Mouse (Mus musculus) cerebellum, adult 9-11 months (tissue): ENCODE data around the gene Stxbp5.

Source experiments
- DNase-seq: peaks from one replicate; pipeline ENCODE4 v3.0.0; 2022

Gene Stxbp5

DNA sequence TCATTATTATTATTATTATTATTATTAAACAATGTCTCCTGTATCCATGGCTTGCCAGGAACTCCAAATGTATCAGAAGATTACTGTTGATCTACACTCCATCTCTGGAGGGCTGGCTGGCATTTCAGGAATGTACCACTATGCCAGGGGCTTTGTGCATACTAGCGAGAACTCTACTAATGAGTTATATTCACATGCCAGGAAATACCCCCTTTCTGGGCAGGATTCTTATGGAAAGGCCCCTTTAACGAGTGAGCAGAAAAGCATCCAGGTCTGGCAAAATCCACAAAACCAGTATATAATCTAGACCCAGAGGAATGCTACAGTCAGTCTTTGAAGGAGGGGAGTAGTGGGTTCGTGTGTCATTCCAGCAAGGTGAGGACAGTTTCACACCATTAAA lies 167.0 kb downstream of the Stxbp5 start:
- no peak for DNase-seq

DNA sequence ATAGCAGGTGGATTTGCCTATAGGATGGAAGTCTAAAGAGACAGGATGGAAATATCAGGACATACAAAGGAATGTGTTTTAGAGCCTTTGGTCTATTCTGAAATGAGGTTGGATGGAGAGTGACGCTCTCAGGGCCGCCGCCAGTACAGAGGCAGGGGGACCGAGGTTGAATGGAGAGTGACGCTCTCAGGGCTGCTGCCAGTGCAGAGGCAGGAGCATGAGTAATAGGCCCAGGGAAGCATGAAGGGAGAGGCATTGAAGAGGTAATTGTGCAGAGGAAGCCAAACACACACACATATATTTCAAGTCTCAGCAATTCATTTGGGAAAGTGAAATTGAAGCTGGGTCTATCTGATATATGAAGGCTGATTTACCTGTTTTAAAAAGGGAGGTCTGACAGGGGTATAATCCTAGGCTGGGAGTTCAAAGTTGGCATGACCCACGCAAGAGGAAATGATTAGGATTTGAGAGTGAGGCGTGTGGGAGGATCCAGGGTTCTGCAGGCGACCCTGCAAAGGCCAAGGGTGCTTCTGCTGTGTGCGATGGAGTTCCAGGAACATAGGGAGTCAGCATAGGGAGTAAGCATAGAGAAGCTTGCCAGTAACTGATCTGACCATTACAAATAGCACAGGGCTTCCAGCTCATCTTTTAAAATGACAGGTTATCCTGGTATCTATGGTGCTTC lies 168.7 kb downstream of the Stxbp5 start:
- no peak for DNase-seq

DNA sequence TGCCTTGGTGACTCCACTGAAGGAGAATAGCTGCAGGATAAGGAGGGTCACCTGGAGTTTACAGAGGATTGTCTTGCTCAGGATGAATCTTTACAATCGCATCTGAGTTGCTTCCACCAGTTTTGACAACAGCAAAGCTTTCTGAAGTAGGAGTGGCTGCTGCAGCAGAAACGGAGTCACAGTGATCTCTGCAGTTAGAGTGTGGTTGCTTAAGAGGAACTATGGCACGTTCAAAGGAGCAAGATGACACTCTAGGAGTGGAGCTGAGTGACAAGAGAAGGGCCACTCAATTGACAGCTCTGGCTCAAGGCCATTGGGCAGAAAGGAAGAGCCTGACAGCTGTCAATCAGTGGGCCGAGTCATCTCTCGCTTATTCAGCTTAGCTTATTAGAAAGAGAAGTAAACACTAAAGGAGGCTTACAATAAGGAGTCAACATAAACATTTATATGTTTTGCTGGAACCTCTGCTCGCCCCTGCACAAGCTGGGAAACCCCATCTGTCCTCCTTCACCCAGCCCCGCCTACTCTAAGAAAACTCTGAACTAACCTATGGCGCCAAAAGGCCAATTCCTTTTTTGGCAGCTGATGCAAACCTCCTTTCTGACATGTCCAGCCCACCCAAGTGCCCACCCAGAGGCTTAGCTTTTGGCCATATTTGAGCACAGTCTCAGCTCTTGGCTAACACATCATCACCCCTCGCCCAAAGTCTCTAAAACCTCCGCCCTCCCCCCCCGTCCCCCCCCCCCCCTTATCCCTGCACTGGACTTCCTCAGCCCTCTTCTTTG lies 178.2 kb downstream of the Stxbp5 start:
- no peak for DNase-seq

DNA sequence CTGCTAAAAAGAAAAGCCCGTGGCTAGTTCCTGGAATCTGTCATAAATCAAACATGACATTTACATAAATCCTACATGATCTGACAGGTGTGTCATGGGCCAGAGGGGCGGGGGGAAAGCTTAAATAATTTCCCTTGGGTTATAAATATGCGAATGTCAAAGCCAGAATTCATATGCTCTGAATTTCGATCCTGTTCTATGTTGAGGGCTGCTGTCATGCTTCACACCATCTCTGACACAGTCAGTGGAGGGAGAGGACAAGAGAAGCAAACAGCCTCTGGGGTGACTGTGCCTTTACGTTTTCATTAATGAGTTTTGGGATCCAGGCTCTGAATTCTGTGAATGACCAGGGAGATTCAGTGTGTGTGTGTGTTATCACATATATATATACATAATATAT lies 180.9 kb downstream of the Stxbp5 start:
- DNase-seq, result no peak

DNA sequence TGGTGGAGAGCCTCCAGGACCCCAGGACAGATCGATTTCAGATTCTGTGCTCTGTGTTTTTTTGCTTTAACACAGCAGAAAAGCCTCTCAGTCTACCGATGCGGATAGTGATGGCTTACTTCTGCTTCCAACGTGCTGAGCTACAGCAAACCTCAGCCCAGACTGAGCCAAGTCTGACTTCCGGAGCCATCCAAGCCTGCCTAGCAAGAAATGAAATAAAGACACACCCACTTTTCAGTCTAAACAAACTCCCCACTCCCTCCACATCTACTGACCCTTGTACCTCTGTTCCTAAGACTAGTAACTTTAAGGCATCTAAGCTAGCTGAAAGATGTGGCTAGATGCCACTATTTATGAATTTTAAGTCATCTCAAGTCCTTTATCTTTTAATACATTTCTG lies 182.8 kb downstream of the Stxbp5 start:
- DNase-seq, result no peak
